Mouse (Mus musculus) liver, adult 2 months (tissue): ENCODE data around the gene Cbx5.

Source experiments
- CTCF ChIP-seq: fragments of 200-500 bp; IDR thresholded peaks from 2 replicates; pipeline ENCODE4 v1.5.1; 2011; ENCODE audit warnings: low read depth, low read length, control low read depth
- POLR2A ChIP-seq: fragments of 200-500 bp; IDR thresholded peaks from 2 replicates; pipeline ENCODE4 v1.6.1; 2011; ENCODE audit warnings: low read length, control low read depth; ENCODE audit not compliant: insufficient read depth; ENCODE audit errors: extremely low read depth

GRCm38 (mm10) chr15:103279750-103280149 is 40.1 kb upstream of the Cbx5 start:
- TF ChIP-seq CTCF (0 out of 2 replicates have a peak, but pooled peaks have one; percentile 9), POLR2A (no peak)
